Mouse (Mus musculus): Measurements from ENCODE around the gene Rnf185. TPM values are rescaled to one million over a fixed set of nuclear protein-coding genes. Genes with fewer than 3 reads are reported as not detected.

The Rnf185 gene
- polyA plus RNA-seq, 2 experiments, result 33.4 to 41.6 TPM

- Histone ChIP-seq H3K4me2 (replicated peaks; ENCODE audit: low read depth, low read length, severe bottlenecking) (no peak overlapping the region), H3K4me1 (ENCODE audit: control insufficient read depth, insufficient read depth, low read length) (peaks cover 7% of the 10 kb centered on the region), H3K9me3 (ENCODE audit: control insufficient read depth, low read length) (peaks cover 4% of the 10 kb centered on the region; the same call in 1 of the 2 replicates), H3K27me3 (ENCODE audit: control insufficient read depth, insufficient read depth, low read length) (no peaks in the 10 kb centered on the region), H3K27ac (replicated peaks; ENCODE audit: low read depth, low read length) (no peak overlapping the region), H3K9ac (ENCODE audit: low read depth, low read length, severe bottlenecking) (no peak overlapping the region), H3K36me3 (ENCODE audit: control insufficient read depth, insufficient read depth, low read length) (peaks cover 18% of the 10 kb centered on the region), H3K4me3 (replicated peaks; ENCODE audit: low read length) (no peak overlapping the region)
- no peak for TF ChIP-seq POLR2A (IDR thresholded peaks at IDR 0.05; ENCODE audit: borderline replicate concordance, extremely low read depth, insufficient read depth, insufficient read length)
- 75% methylated on average over 3 of the region's 3 CpGs for WGBS
- ATAC-seq (ENCODE audit: low FRiP score, low read depth) (no peak), DNase-seq (ENCODE audit: low spot score) (no peak)
Observed at GRCm38 (mm10) chr11:3412111-3412510, 40.1 kb downstream of the Rnf185 start.

- WGBS, result 3% methylated on average over 43 of the region's 45 CpGs
- peak; percentile 84 for DNase-seq (ENCODE audit: low spot score)
- Histone ChIP-seq H3K4me1 (ENCODE audit: control insufficient read depth, insufficient read depth, low read length) (peaks cover 7% of the 10 kb centered on the region), H3K36me3 (ENCODE audit: control insufficient read depth, insufficient read depth, low read length) (peaks cover 3% of the 10 kb centered on the region; the same call in 1 of the 2 replicates), H3K27ac (replicated peaks; ENCODE audit: low read depth, low read length) (peak within 1 kb of the TSS; percentile 30; the same call in 1 of the 2 replicates), H3K9me3 (ENCODE audit: control insufficient read depth, low read length) (peaks cover 3% of the 10 kb centered on the region; the same call in 1 of the 2 replicates), H3K4me3 (replicated peaks; ENCODE audit: low read length) (peak within 1 kb of the TSS; percentile 76), H3K27me3 (ENCODE audit: control insufficient read depth, insufficient read depth, low read length) (no peaks in the 10 kb centered on the region), H3K9ac (ENCODE audit: low read depth, low read length, severe bottlenecking) (peak within 1 kb of the TSS; percentile 76), H3K4me2 (replicated peaks; ENCODE audit: low read depth, low read length, severe bottlenecking) (peak within 1 kb of the TSS; percentile 70)
- ATAC-seq (ENCODE audit: low FRiP score, low read depth), result peak; percentile 88
- TF ChIP-seq POLR2A (IDR thresholded peaks at IDR 0.05; ENCODE audit: borderline replicate concordance, extremely low read depth, insufficient read depth, insufficient read length), result no peak
Observed at GRCm38 (mm10) chr11:3408997-3409732, 43.0 kb downstream of the Rnf185 start, which contains the start of gene Limk2. Limk2 (minus strand) TSS chr11:3409189.

GRCm38 (mm10) chr11:3408131-3408996, 43.8 kb downstream of the Rnf185 start:
- Histone ChIP-seq H3K4me1 (ENCODE audit: control insufficient read depth, insufficient read depth, low read length) (peaks cover 7% of the 10 kb centered on the region), H3K4me3 (replicated peaks; ENCODE audit: low read length) (peak overlapping the region; percentile 76), H3K4me2 (replicated peaks; ENCODE audit: low read depth, low read length, severe bottlenecking) (peak overlapping the region; percentile 70), H3K27me3 (ENCODE audit: control insufficient read depth, insufficient read depth, low read length) (no peaks in the 10 kb centered on the region), H3K9ac (ENCODE audit: low read depth, low read length, severe bottlenecking) (peak overlapping the region; percentile 76), H3K36me3 (ENCODE audit: control insufficient read depth, insufficient read depth, low read length) (no peaks in the 10 kb centered on the region), H3K27ac (replicated peaks; ENCODE audit: low read depth, low read length) (peak overlapping the region; percentile 30; the same call in 1 of the 2 replicates), H3K9me3 (ENCODE audit: control insufficient read depth, low read length) (no peaks in the 10 kb centered on the region)
- DNase-seq (ENCODE audit: low spot score) (no peak), ATAC-seq (ENCODE audit: low FRiP score, low read depth) (no peak)
- TF ChIP-seq POLR2A (IDR thresholded peaks at IDR 0.05; ENCODE audit: borderline replicate concordance, extremely low read depth, insufficient read depth, insufficient read length), result no peak
- 6% methylated on average over 34 of the region's 34 CpGs for WGBS

- Histone ChIP-seq H3K27me3 (ENCODE audit: control insufficient read depth, insufficient read depth, low read length) (no peaks in the 10 kb centered on the region), H3K27ac (replicated peaks; ENCODE audit: low read depth, low read length) (no peak overlapping the region), H3K4me2 (replicated peaks; ENCODE audit: low read depth, low read length, severe bottlenecking) (no peak overlapping the region), H3K4me3 (replicated peaks; ENCODE audit: low read length) (no peak overlapping the region), H3K9me3 (ENCODE audit: control insufficient read depth, low read length) (no peaks in the 10 kb centered on the region), H3K9ac (ENCODE audit: low read depth, low read length, severe bottlenecking) (no peak overlapping the region), H3K36me3 (ENCODE audit: control insufficient read depth, insufficient read depth, low read length) (no peaks in the 10 kb centered on the region), H3K4me1 (ENCODE audit: control insufficient read depth, insufficient read depth, low read length) (peaks cover 7% of the 10 kb centered on the region)
- TF ChIP-seq POLR2A (IDR thresholded peaks at IDR 0.05; ENCODE audit: borderline replicate concordance, extremely low read depth, insufficient read depth, insufficient read length), result no peak
- DNase-seq (ENCODE audit: low spot score), result no peak
- ATAC-seq (ENCODE audit: low FRiP score, low read depth), result no peak
- 83% methylated on average over 7 of the region's 7 CpGs for WGBS
Observed at GRCm38 (mm10) chr11:3404287-3405047, 47.7 kb downstream of the Rnf185 start.

- peaks cover 3% of the 10 kb centered on the region for H3K4me1 ChIP-seq (ENCODE audit: control insufficient read depth, insufficient read depth, low read length)
- no peaks in the 10 kb centered on the region for H3K36me3 ChIP-seq (ENCODE audit: control insufficient read depth, insufficient read depth, low read length)
- ATAC-seq (ENCODE audit: low FRiP score, low read depth) (no peak), DNase-seq (ENCODE audit: low spot score) (no peak)
- no peaks in the 10 kb centered on the region for H3K27me3 ChIP-seq (ENCODE audit: control insufficient read depth, insufficient read depth, low read length)
- H3K4me3 ChIP-seq (replicated peaks; ENCODE audit: low read length), result no peak overlapping the region
- 89% methylated on average over 3 of the region's 3 CpGs for WGBS
- H3K27ac ChIP-seq (replicated peaks; ENCODE audit: low read depth, low read length), result no peak overlapping the region
- H3K9ac ChIP-seq (ENCODE audit: low read depth, low read length, severe bottlenecking), result no peak overlapping the region
- no peaks in the 10 kb centered on the region for H3K9me3 ChIP-seq (ENCODE audit: control insufficient read depth, low read length)
- TF ChIP-seq POLR2A (IDR thresholded peaks at IDR 0.05; ENCODE audit: borderline replicate concordance, extremely low read depth, insufficient read depth, insufficient read length), result no peak
- no peak overlapping the region for H3K4me2 ChIP-seq (replicated peaks; ENCODE audit: low read depth, low read length, severe bottlenecking)
Observed at GRCm38 (mm10) chr11:3403024-3403423, 49.1 kb downstream of the Rnf185 start.
